Mouse (Mus musculus) neural tube, embryonic 10.5 days (tissue): Measurements from ENCODE around the gene Unk.
A peak's percentile ranks its signal among the peaks of the same experiment; 100 is the strongest.
"Not testable (repeated sequence)": the region's sequence is repeated elsewhere in the genome, so short reads cannot be mapped to it uniquely, and the experiment has no call there.

Source experiments
- DNase-seq: peaks from one replicate; pipeline ENCODE4 v3.0.0-alpha.2; 2017; ENCODE audit warnings: low spot score; ENCODE audit errors: extremely low spot score

The Unk gene

GRCm38 (mm10) chr11:116087194-116088130 lies 57.3 kb downstream of the Unk start:
- peak; percentile 89 for DNase-seq

GRCm38 (mm10) chr11:116088188-116088587 lies 58.1 kb downstream of the Unk start:
- DNase-seq = no peak

- no peak for DNase-seq
Observed at GRCm38 (mm10) chr11:116088741-116089394, 58.7 kb downstream of the Unk start.

- no peak for DNase-seq
Observed at GRCm38 (mm10) chr11:116089545-116089944, 59.4 kb downstream of the Unk start.

GRCm38 (mm10) chr11:116091591-116091990 lies 61.5 kb downstream of the Unk start:
- no peak for DNase-seq

- DNase-seq = not testable (repeated sequence)
Observed at GRCm38 (mm10) chr11:116092959-116093358, 62.8 kb downstream of the Unk start.

- DNase-seq = no peak
Observed at GRCm38 (mm10) chr11:116093771-116094565, 63.8 kb downstream of the Unk start.

GRCm38 (mm10) chr11:116095573-116095972 lies 65.5 kb downstream of the Unk start:
- no peak for DNase-seq

- DNase-seq = no peak
Observed at GRCm38 (mm10) chr11:116096213-116097108, 66.3 kb downstream of the Unk start.

GRCm38 (mm10) chr11:116098711-116099460 lies 68.8 kb downstream of the Unk start:
- DNase-seq = no peak

GRCm38 (mm10) chr11:116099462-116099861 lies 69.3 kb downstream of the Unk start:
- DNase-seq = no peak

- no peak for DNase-seq
Observed at GRCm38 (mm10) chr11:116100385-116100784, 70.3 kb downstream of the Unk start.

GRCm38 (mm10) chr11:116100839-116101238 lies 70.7 kb downstream of the Unk start:
- no peak for DNase-seq

GRCm38 (mm10) chr11:116101931-116102381 lies 71.8 kb downstream of the Unk start:
- no peak for DNase-seq

- DNase-seq = no peak
Observed at GRCm38 (mm10) chr11:116102472-116102871, 72.3 kb downstream of the Unk start.

GRCm38 (mm10) chr11:116103572-116103971 lies 73.5 kb downstream of the Unk start:
- DNase-seq = no peak

- peak; percentile 56 for DNase-seq
Observed at GRCm38 (mm10) chr11:116104006-116104646, 74.0 kb downstream of the Unk start.

- DNase-seq = no peak
Observed at GRCm38 (mm10) chr11:116105065-116105464, 74.9 kb downstream of the Unk start.
